Mouse (Mus musculus) T-helper 2 cell (primary cell): ENCODE measurements around the gene Agap1.

Source experiments
- in situ Hi-C: fragments of 300-600 bp; cut with MboI, MseI; formaldehyde crosslinking; loops from one replicate; pipeline ENCODE4 v1.15.1; 2025; ENCODE audit warnings: high pct_unique_total_duplicates

Agap1 gene

GRCm38 (mm10) chr1:89613234-89613870, 158.7 kb downstream of the Agap1 start:
- in situ Hi-C loops, result loop anchor here (5.0 kb wide), 1 partner anchor 71 kb away; no protein-coding TSS in a partner anchor

- in situ Hi-C loops, result no loop called here
Observed at GRCm38 (mm10) chr1:89616556-89616955, 161.9 kb downstream of the Agap1 start.

- in situ Hi-C loops, result no loop called here
Observed at GRCm38 (mm10) chr1:89617336-89617735, 162.7 kb downstream of the Agap1 start.

- in situ Hi-C loops, result no loop called here
Observed at GRCm38 (mm10) chr1:89619963-89620362, 165.4 kb downstream of the Agap1 start.

GRCm38 (mm10) chr1:89621014-89621791, 166.6 kb downstream of the Agap1 start:
- in situ Hi-C loops, result no loop called here

GRCm38 (mm10) chr1:89621952-89622351, 167.3 kb downstream of the Agap1 start:
- in situ Hi-C loops, result no loop called here

- in situ Hi-C loops, result no loop called here
Observed at GRCm38 (mm10) chr1:89622801-89623200, 168.2 kb downstream of the Agap1 start.

GRCm38 (mm10) chr1:89625312-89625711, 170.7 kb downstream of the Agap1 start:
- in situ Hi-C loops, result no loop called here

- in situ Hi-C loops, result no loop called here
Observed at GRCm38 (mm10) chr1:89625967-89626366, 171.4 kb downstream of the Agap1 start.

GRCm38 (mm10) chr1:89626940-89627339, 172.3 kb downstream of the Agap1 start:
- in situ Hi-C loops, result no loop called here

- in situ Hi-C loops, result no loop called here
Observed at GRCm38 (mm10) chr1:89627650-89628049, 173.0 kb downstream of the Agap1 start.

- in situ Hi-C loops, result loop anchor here (10.0 kb wide), 1 partner anchor 324 kb away; no protein-coding TSS in a partner anchor
Observed at GRCm38 (mm10) chr1:89630836-89631235, 176.2 kb downstream of the Agap1 start.

GRCm38 (mm10) chr1:89631747-89632146, 177.1 kb downstream of the Agap1 start:
- in situ Hi-C loops, result loop anchor here (10.0 kb wide), 1 partner anchor 323 kb away; no protein-coding TSS in a partner anchor

GRCm38 (mm10) chr1:89634055-89634454, 179.4 kb downstream of the Agap1 start:
- in situ Hi-C loops, result loop anchor here (10.0 kb wide), 1 partner anchor 321 kb away; no protein-coding TSS in a partner anchor

GRCm38 (mm10) chr1:89635131-89635530, 180.5 kb downstream of the Agap1 start:
- in situ Hi-C loops, result loop anchor here (10.0 kb wide), 1 partner anchor 320 kb away; no protein-coding TSS in a partner anchor

GRCm38 (mm10) chr1:89637670-89638069, 183.1 kb downstream of the Agap1 start:
- in situ Hi-C loops, result loop anchor here (10.0 kb wide), 1 partner anchor 317 kb away; no protein-coding TSS in a partner anchor

GRCm38 (mm10) chr1:89643445-89644100, 189.0 kb downstream of the Agap1 start:
- in situ Hi-C loops, result no loop called here

GRCm38 (mm10) chr1:89644120-89644519, 189.5 kb downstream of the Agap1 start:
- in situ Hi-C loops, result no loop called here

GRCm38 (mm10) chr1:89646326-89647018, 191.9 kb downstream of the Agap1 start:
- in situ Hi-C loops, result no loop called here

GRCm38 (mm10) chr1:89647505-89647904, 192.9 kb downstream of the Agap1 start:
- in situ Hi-C loops, result no loop called here

GRCm38 (mm10) chr1:89650557-89650956, 196.0 kb downstream of the Agap1 start:
- in situ Hi-C loops, result loop anchor here (5.0 kb wide), 1 partner anchor 297 kb away; no protein-coding TSS in a partner anchor
